Mouse (Mus musculus): ENCODE measurements at regions not wholly inside any gene's neighbourhood (a gene's known extent, or its start where the extent isn't known, plus 50 kb on each side); places are given as distances from the start of the nearest gene placed in this dataset.

GRCm38 (mm10) chr7:69941881-69942280 lies 424.7 kb downstream of the Nr2f2 start:
- no peak for DNase-seq (ENCODE audit: low spot score in 2 of 2)
- intact Hi-C loops (cut with DNase I) = no loop called here

DNA sequence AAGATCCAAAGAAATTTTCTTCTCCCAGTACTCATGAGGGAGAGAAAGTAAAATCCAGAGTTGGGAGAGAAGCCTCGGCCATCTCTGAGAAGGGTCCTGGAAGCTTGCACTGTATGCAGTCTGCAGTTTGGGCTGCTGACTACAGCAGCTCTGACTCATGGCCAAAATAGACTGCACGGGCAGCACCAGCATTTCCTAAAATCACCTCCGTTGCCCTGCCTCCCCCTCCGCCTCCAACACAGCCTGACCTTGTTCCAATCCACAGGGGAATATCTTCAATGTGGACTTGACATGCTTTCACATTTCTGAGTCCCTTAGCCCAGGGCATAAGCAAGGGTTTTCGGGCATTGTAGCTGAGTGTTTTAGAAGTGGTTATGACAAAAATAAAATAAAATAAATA lies 441.3 kb downstream of the Nr2f2 start:
- intact Hi-C loops (cut with DNase I) = no loop called here

GRCm38 (mm10) chr7:69924551-69924950 lies 442.0 kb downstream of the Nr2f2 start:
- intact Hi-C loops (cut with DNase I) = no loop called here
- DNase-seq (ENCODE audit: low spot score in 2 of 2) = no peak

More for the DNA sequence above, 441.3 kb downstream of the Nr2f2 start:
- DNase-seq (ENCODE audit: low spot score in 2 of 2) = no peak

GRCm38 (mm10) chr7:69911760-69912159 lies 454.8 kb downstream of the Nr2f2 start:
- intact Hi-C loops (cut with DNase I) = no loop called here
- no peak for DNase-seq (ENCODE audit: low spot score in 2 of 2)

DNA sequence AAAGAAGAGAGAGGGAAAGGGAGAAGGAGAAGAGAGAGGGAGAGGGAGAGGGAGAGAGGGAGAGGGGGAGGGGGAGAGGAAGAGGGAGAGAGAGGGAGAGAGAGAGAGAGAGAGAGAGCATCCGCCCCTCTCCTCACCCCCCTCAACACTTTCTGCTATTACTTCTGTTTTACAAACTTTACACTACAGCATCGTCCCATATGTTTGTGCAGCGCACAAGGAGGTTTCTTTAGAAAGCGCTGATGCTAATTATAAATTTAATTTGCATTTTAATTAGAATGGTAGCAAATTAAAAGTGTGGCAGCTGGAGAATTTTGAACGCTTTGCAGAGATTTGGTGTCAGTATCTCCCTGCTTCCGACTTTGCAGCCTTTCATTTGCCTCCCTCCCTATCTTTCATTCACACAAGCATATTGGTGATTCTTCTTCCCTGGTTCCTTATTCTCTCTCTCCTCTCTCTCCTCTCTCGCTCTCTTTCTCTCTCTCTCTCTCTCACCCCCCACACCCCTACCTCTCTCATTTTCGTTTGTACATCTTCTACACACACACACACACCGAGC lies 476.0 kb downstream of the Nr2f2 start:
- peak in 1 of 2 experiments; percentile 2 for DNase-seq (ENCODE audit: low spot score in 2 of 2)
- intact Hi-C loops (cut with DNase I) = no loop called here

DNA sequence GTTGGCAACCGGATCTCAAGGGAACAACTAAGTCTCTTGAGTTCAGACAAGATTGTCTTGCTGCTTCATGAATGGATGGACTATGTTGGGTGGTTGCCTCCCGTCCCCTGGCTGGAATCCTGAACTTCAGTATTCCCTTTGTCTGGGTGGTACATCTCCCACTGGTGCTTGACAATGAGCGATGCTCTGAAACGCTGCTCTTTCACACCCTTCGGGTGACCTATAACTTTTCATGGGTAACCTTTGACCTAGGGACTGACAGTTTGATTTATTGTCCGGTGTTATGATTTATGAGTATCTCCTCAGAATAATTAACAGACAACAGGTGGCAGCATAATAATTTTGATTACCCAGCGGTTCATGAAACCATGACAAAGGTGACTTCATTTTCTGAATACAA lies 478.3 kb downstream of the Nr2f2 start:
- no peak for DNase-seq (ENCODE audit: low spot score in 2 of 2)
- intact Hi-C loops (cut with DNase I) = no loop called here

- intact Hi-C loops (cut with DNase I) = no loop called here
These were observed 489.5 kb downstream of the Nr2f2 start for GRCm38 (mm10) chr7:69877031-69877430.

GRCm38 (mm10) chr7:69865801-69866200 lies 500.7 kb downstream of the Nr2f2 start:
- intact Hi-C loops (cut with DNase I) = no loop called here
- no peak for DNase-seq (ENCODE audit: low spot score in 2 of 2)

More at GRCm38 (mm10) chr7:69877031-69877430, 489.5 kb downstream of the Nr2f2 start:
- DNase-seq (ENCODE audit: low spot score in 2 of 2) = no peak

GRCm38 (mm10) chr7:69844631-69845324 lies 521.8 kb downstream of the Nr2f2 start:
- intact Hi-C loops (cut with DNase I) = no loop called here

DNA sequence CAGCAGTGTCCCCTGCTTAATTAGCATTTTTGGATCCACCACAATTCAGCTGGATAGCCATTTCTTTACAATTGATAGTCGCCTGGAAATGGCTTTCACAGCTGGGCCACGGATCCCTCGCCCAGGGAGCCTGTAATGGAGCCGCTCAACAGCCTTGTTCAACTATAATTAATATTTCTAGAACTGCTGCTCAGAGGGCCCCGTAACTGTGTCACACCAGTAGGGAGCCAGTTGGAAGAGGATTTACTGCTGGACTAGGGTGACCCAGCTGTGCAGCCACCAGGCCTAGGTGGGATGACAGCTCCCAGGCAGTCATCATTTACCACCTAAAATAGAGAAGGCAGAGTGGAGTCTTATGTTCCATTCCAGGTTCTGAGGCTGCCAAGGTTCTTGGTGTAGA lies 529.2 kb downstream of the Nr2f2 start:
- DNase-seq (ENCODE audit: low spot score in 2 of 2) = no peak
- intact Hi-C loops (cut with DNase I) = no loop called here

More at GRCm38 (mm10) chr7:69844631-69845324, 521.8 kb downstream of the Nr2f2 start:
- DNase-seq (ENCODE audit: low spot score in 2 of 2) = peak; percentile 12 to 17

DNA sequence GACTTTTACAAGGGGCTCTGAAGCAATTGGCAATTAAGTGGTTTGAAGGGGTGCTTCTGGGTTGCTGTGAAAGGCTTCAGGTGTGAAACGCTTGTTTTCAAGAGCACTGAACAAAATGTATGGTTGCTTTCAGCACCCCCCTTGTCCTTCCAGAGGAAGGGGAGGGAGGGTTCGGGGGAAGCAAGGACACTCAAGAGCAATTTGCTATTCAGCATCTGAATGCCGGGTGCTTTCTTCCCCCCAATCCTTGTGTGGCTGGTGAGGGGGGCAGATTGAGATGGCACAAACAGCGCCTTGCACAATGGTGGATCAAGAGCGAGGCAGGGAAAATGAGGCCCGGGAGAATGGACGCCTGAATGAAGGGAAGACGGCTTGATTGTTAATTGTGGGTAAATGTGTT lies 539.3 kb downstream of the Nr2f2 start:
- DNase-seq (ENCODE audit: low spot score in 2 of 2) = no peak
- intact Hi-C loops (cut with DNase I) = no loop called here

DNA sequence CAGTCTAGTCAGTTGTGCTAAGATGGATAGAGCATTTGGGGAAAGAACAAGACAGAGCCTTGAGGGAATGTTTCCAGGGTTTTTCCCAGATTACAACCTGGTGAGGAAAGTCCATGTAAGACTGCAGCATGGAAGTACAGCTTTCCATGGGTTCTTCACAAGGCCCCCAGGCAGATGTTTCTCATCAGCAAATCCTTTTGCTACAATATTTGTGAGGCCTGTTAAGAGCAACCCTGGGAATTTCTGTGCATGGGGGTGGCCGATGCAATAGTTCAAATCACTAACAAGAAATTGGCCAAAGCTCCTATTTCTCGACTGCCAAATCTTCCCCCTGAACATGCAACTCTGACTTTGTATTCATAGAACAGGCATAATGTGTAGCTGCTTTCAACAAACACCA lies 546.0 kb downstream of the Nr2f2 start:
- intact Hi-C loops (cut with DNase I) = no loop called here
- no peak for DNase-seq (ENCODE audit: low spot score in 2 of 2)

GRCm38 (mm10) chr7:69812301-69812700 lies 554.2 kb downstream of the Nr2f2 start:
- intact Hi-C loops (cut with DNase I) = loop anchor here (5.0 kb wide), 1 partner anchor 520 kb away; no protein-coding TSS in a partner anchor
- DNase-seq (ENCODE audit: low spot score in 2 of 2) = no peak

DNA sequence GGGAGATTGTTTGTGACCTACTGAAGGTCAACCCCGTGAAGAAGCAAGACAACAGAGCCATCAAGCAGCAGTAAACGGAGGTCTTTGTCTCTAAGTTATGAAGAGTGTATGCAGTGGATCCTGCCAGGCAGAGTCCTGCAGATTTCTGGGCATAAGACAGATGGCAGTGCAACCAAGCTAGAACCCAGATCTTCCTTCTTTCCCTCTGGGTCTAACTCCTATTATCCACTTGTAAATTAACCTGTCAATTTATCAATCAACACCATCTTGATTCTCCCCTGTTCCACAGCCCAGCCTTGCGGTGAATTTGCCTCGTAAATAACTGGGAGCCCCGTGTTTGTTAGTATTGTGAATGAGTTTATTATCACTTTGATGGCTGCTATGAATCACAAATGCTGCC lies 555.7 kb downstream of the Nr2f2 start:
- DNase-seq (ENCODE audit: low spot score in 2 of 2) = peak; percentile 6 to 36
- intact Hi-C loops (cut with DNase I) = loop anchor here (5.0 kb wide), 1 partner anchor 521 kb away; no protein-coding TSS in a partner anchor

DNA sequence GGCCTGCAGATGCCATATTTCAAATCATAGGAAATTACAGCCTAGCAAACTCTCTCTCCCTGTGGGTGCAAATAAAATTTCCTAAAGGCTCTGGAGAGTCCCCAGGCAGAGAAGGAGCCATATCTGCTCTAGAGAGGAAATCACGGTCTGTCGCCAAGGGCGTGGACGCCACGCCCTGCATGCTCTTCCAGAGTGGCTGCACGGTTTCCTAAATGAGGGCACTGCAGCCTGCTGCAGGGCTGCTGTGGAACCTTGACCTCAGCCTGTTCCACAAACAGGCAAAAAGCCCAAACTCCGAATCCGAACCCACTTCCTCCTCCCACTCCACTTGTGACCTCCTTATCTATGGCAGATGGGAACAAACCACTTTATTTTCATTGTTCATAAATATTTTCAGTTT lies 559.3 kb downstream of the Nr2f2 start:
- intact Hi-C loops (cut with DNase I) = no loop called here
- DNase-seq (ENCODE audit: low spot score in 2 of 2) = no peak

DNA sequence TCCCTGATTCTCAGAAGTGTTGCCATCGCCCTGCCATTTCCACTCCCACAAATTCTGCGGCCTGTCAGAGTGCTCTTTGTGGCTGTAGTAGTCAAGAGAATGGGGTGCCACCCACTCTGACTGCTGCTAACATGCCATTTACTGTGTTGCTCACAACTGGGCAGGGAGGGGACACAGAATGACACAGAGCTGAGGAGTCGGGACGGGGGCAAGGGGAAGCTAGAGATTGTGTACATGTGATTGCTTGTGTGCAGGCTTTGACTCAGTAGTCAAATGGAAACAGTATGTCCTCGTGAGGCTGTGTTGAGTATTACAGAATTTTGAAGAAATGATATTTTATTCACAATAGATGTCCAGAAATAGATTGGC lies 595.6 kb downstream of the Nr2f2 start:
- intact Hi-C loops (cut with DNase I) = no loop called here
- no peak for DNase-seq (ENCODE audit: low spot score in 2 of 2)

- DNase-seq (ENCODE audit: low spot score in 2 of 2) = no peak
- intact Hi-C loops (cut with DNase I) = no loop called here
These were observed 596.1 kb downstream of the Nr2f2 start for GRCm38 (mm10) chr7:69770313-69770979.

DNA sequence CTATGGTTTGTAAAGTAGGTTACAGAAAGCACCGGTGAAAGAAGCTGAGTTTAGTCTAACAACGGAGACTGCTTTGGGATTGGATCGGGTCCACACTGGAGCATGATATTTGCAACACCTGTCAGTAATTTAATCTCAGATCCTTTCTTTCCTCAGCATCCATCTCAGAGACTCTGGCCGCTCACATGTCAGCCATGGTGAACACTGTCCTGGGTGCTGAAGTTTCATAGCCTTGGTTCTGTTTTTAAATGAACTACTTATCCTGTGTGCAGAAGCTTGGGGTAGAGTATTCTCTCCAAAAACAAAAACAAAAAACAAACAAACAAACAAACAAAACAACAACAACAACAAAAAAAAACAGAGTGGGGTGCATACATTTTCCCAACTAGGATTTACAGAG lies 600.1 kb downstream of the Nr2f2 start:
- intact Hi-C loops (cut with DNase I) = no loop called here
- no peak for DNase-seq (ENCODE audit: low spot score in 2 of 2)

- intact Hi-C loops (cut with DNase I) = no loop called here
- no peak for DNase-seq (ENCODE audit: low spot score in 2 of 2)
These were observed 626.0 kb downstream of the Nr2f2 start for GRCm38 (mm10) chr7:69740495-69740894.

DNA sequence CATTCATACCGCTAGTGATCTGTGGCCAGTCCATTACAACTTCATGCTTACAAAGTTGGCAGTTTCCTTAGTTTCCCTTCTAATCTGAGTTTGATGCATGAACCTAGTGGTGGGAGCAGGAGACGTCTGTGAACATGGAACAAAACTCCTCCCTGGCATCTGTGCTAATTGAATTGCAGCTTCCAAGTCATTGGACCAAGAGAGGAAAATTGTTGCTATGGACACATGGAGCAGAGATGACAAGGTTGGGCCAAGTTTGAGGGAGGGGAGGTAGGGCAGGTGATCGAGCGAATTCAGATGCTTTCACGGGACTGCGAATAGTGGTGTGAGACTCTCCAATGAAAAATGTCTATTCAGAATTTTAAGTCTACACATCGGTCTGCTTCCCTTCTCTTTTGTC lies 627.5 kb downstream of the Nr2f2 start:
- no peak for DNase-seq (ENCODE audit: low spot score in 2 of 2)
- intact Hi-C loops (cut with DNase I) = no loop called here

DNA sequence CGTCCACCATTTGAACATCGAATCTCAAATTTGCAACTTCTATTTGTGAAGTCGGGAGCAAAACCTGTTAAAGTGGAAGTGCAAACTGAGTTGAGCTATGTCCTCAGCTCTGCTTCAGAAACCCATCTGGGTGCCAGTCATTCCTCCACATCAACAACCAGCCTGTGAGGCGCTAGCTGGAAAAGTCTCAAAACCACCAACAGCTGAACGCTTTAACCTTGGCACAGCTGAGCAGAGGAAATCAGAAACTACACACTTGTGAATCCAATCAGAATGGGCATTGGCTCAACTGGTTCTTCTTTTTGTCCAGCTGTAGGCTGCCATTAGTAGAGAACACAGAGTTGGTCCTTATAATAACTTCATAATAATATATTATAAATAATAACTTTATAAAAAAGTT lies 651.5 kb downstream of the Nr2f2 start:
- intact Hi-C loops (cut with DNase I) = no loop called here
- no peak for DNase-seq (ENCODE audit: low spot score in 2 of 2)
